Mouse (Mus musculus): Measurements from ENCODE around the gene Ube2o. TPM values are rescaled to one million over a fixed set of nuclear protein-coding genes. Genes with fewer than 3 reads are reported as not detected.

The Ube2o gene
- polyA plus RNA-seq, 1 experiment, result 27.8 TPM

- TF ChIP-seq GATA1 (IDR thresholded peaks at IDR 0.05; ENCODE audit: low read length), result no peak
Measured at GRCm38 (mm10) chr11:116541183-116541582, 40.1 kb downstream of the Ube2o start.

GRCm38 (mm10) chr11:116538142-116538735 lies 43.0 kb downstream of the Ube2o start:
- TF ChIP-seq GATA1 (IDR thresholded peaks at IDR 0.05; ENCODE audit: low read length), result peak; percentile 63

- TF ChIP-seq GATA1 (IDR thresholded peaks at IDR 0.05; ENCODE audit: low read length), result no peak
Measured at GRCm38 (mm10) chr11:116537388-116537787, 43.9 kb downstream of the Ube2o start.

GRCm38 (mm10) chr11:116536685-116537084 lies 44.6 kb downstream of the Ube2o start:
- TF ChIP-seq GATA1 (IDR thresholded peaks at IDR 0.05; ENCODE audit: low read length), result peak; percentile 27

GRCm38 (mm10) chr11:116534154-116534865 lies 46.9 kb downstream of the Ube2o start:
- TF ChIP-seq GATA1 (IDR thresholded peaks at IDR 0.05; ENCODE audit: low read length), result no peak

GRCm38 (mm10) chr11:116533341-116534153 lies 47.7 kb downstream of the Ube2o start:
- TF ChIP-seq GATA1 (IDR thresholded peaks at IDR 0.05; ENCODE audit: low read length), result no peak

- TF ChIP-seq GATA1 (IDR thresholded peaks at IDR 0.05; ENCODE audit: low read length), result no peak
Measured at GRCm38 (mm10) chr11:116532810-116533338, 48.4 kb downstream of the Ube2o start.

- no peak for TF ChIP-seq GATA1 (IDR thresholded peaks at IDR 0.05; ENCODE audit: low read length)
Measured at GRCm38 (mm10) chr11:116532262-116532809, 48.9 kb downstream of the Ube2o start.

- no peak for TF ChIP-seq GATA1 (IDR thresholded peaks at IDR 0.05; ENCODE audit: low read length)
Measured at GRCm38 (mm10) chr11:116531371-116532191, 49.7 kb downstream of the Ube2o start.

GRCm38 (mm10) chr11:116530187-116531147 lies 50.8 kb downstream of the Ube2o start, which contains the start of gene Sphk1:
TSS of gene Sphk1 (plus strand) at chr11:116530925.
- TF ChIP-seq GATA1 (IDR thresholded peaks at IDR 0.05; ENCODE audit: low read length), result no peak

- TF ChIP-seq GATA1 (IDR thresholded peaks at IDR 0.05; ENCODE audit: low read length), result no peak
Measured at GRCm38 (mm10) chr11:116528636-116529320, 52.5 kb downstream of the Ube2o start.

GRCm38 (mm10) chr11:116523699-116524189 lies 57.5 kb downstream of the Ube2o start:
- TF ChIP-seq GATA1 (IDR thresholded peaks at IDR 0.05; ENCODE audit: low read length), result no peak
